Mouse (Mus musculus) MEL (cell line): Measurements from ENCODE around the gene Paqr9. TPM values are rescaled to one million over a fixed set of nuclear protein-coding genes. Genes with fewer than 3 reads are reported as not detected.

Experiments
- DNase-seq: peaks from one replicate; pipeline ENCODE4 v3.0.0; 2011; ENCODE audit warnings: low read depth, low spot score
- H3K27ac ChIP-seq: 2 replicates; pipeline ENCODE4 v1.5.1; 2012; ENCODE audit warnings: low read depth, mild to moderate bottlenecking, control low read depth, low read length, moderate library complexity; ENCODE audit not compliant: control insufficient read depth
- H3K27me3 ChIP-seq, 2 experiments: fragments of 150-350 bp in 1 of 2; sonication (generic) in 1 of 2; 2 replicates each; pipeline ENCODE4 v1.6.1; 2012; ENCODE audit warnings: low read length in 2 of 2, mild to moderate bottlenecking in 2 of 2, improper control_type of control experiment in 1 of 2, moderate library complexity in 1 of 2; ENCODE audit not compliant: insufficient read depth in 2 of 2, control insufficient read depth in 1 of 2
- H3K36me3 ChIP-seq, 2 experiments: 2 replicates each; pipeline ENCODE4 v1.6.1; 2012 to 2014; ENCODE audit warnings: low read length in 2 of 2, improper control_type of control experiment in 1 of 2, inconsistent platforms in 1 of 2, mild to moderate bottlenecking in 1 of 2; ENCODE audit not compliant: insufficient read depth in 2 of 2, control insufficient read depth in 1 of 2
- H3K4me1 ChIP-seq, 2 experiments: fragments of 150-350 bp in 1 of 2; sonication (generic) in 1 of 2; 2 replicates each; pipeline ENCODE4 v1.6.1; 2012; ENCODE audit warnings: low read length in 2 of 2, improper control_type of control experiment in 1 of 2, mild to moderate bottlenecking in 1 of 2; ENCODE audit not compliant: insufficient read depth in 2 of 2, control insufficient read depth in 1 of 2
- H3K4me3 ChIP-seq, 2 experiments: fragments of 150-350 bp in 1 of 2; sonication (generic) in 1 of 2; 2 replicates each; pipeline ENCODE4 v1.5.1; 2012; ENCODE audit warnings: low read depth in 2 of 2, low read length in 2 of 2, mild to moderate bottlenecking in 2 of 2, moderate library complexity in 2 of 2, control low read depth in 1 of 2, improper control_type of control experiment in 1 of 2; ENCODE audit not compliant: control insufficient read depth in 1 of 2, insufficient read depth in 1 of 2
- H3K79me2 ChIP-seq: 2 replicates; pipeline ENCODE4 v1.6.1; 2012; ENCODE audit warnings: mild to moderate bottlenecking, low read length, moderate library complexity; ENCODE audit not compliant: control insufficient read depth, poor library complexity, insufficient read depth
- H3K9ac ChIP-seq: 2 replicates; pipeline ENCODE4 v1.6.1; 2012; ENCODE audit warnings: low read depth, mild to moderate bottlenecking, control low read depth, low read length, moderate library complexity; ENCODE audit not compliant: control insufficient read depth, poor library complexity, severe bottlenecking
- H3K9me3 ChIP-seq: fragments of 150-350 bp; sonication (generic); replicated peaks from 2 replicates; pipeline ENCODE4 v1.6.1; 2012; ENCODE audit warnings: mild to moderate bottlenecking, low read length, improper control_type of control experiment, moderate library complexity; ENCODE audit not compliant: insufficient read depth
- BHLHE40 ChIP-seq: IDR thresholded peaks from 2 replicates; pipeline ENCODE4 v1.6.1; 2012; ENCODE audit warnings: low read depth, mild to moderate bottlenecking, inconsistent platforms, low read length, improper control_type of control experiment, borderline replicate concordance
- CHD1 ChIP-seq: IDR thresholded peaks from 2 replicates; pipeline ENCODE4 v1.6.1; 2012; ENCODE audit warnings: low read depth, mild to moderate bottlenecking, inconsistent platforms, low read length, improper control_type of control experiment
- CTCF ChIP-seq, 3 experiments: IDR thresholded peaks in 2 of 3; conservative IDR thresholded peaks in 1 of 3; 2 replicates each; pipeline ENCODE4 v1.5.1; 2011 to 2012; ENCODE audit warnings: low read length in 3 of 3, low read depth in 2 of 3, mild to moderate bottlenecking in 2 of 3, improper control_type of control experiment in 1 of 3, inconsistent platforms in 1 of 3, mixed read lengths in 1 of 3, moderate library complexity in 1 of 3; ENCODE audit not compliant: control insufficient read depth in 1 of 3, insufficient read depth in 1 of 3, poor library complexity in 1 of 3, severe bottlenecking in 1 of 3
- GABPA ChIP-seq: IDR thresholded peaks from 2 replicates; pipeline ENCODE4 v1.6.1; 2012; ENCODE audit warnings: low read depth, mild to moderate bottlenecking, inconsistent platforms, low read length, improper control_type of control experiment, moderate library complexity
- HCFC1 ChIP-seq: IDR thresholded peaks from 2 replicates; pipeline ENCODE4 v1.6.1; 2012; ENCODE audit warnings: low read depth, mild to moderate bottlenecking, inconsistent platforms, low read length, improper control_type of control experiment, moderate library complexity
- JUND ChIP-seq: IDR thresholded peaks from 2 replicates; pipeline ENCODE4 v1.6.1; 2011; ENCODE audit warnings: low read depth, mild to moderate bottlenecking, improper control_type of control experiment, low read length
- MAZ ChIP-seq: IDR thresholded peaks from 2 replicates; pipeline ENCODE4 v1.6.1; 2012; ENCODE audit warnings: low read depth, mild to moderate bottlenecking, inconsistent platforms, low read length, improper control_type of control experiment
- MYB ChIP-seq: IDR thresholded peaks from 2 replicates; pipeline ENCODE4 v1.6.1; 2011; ENCODE audit warnings: mild to moderate bottlenecking, low read depth, low read length, improper control_type of control experiment
- MYC ChIP-seq: IDR thresholded peaks from 2 replicates; pipeline ENCODE4 v1.6.1; 2011; ENCODE audit warnings: low read depth, mild to moderate bottlenecking, low read length, improper control_type of control experiment, moderate library complexity
- NELFE ChIP-seq: IDR thresholded peaks from 2 replicates; pipeline ENCODE4 v1.6.1; 2011; ENCODE audit warnings: low read depth, low read length, improper control_type of control experiment
- POLR2AphosphoS5 ChIP-seq: IDR thresholded peaks from 2 replicates; pipeline ENCODE4 v1.6.1; 2012; ENCODE audit warnings: low read depth, borderline replicate concordance, mild to moderate bottlenecking, inconsistent platforms, low read length, moderate library complexity, mixed read lengths
- RAD21 ChIP-seq: IDR thresholded peaks from 2 replicates; pipeline ENCODE4 v1.6.1; 2011; ENCODE audit warnings: mild to moderate bottlenecking, low read depth, low read length, improper control_type of control experiment
- RCOR1 ChIP-seq: IDR thresholded peaks from 2 replicates; pipeline ENCODE4 v1.6.1; 2012; ENCODE audit warnings: low read depth, mild to moderate bottlenecking, inconsistent platforms, low read length, improper control_type of control experiment
- SIN3A ChIP-seq: IDR thresholded peaks from 2 replicates; pipeline ENCODE4 v1.6.1; 2012; ENCODE audit warnings: low read length, improper control_type of control experiment, inconsistent platforms
- SMC3 ChIP-seq: IDR thresholded peaks from 2 replicates; pipeline ENCODE4 v1.6.1; 2011; ENCODE audit warnings: low read depth, low read length, improper control_type of control experiment
- TBP ChIP-seq: IDR thresholded peaks from 2 replicates; pipeline ENCODE4 v1.8.0; 2011; ENCODE audit warnings: low read depth, low read length, improper control_type of control experiment
- TCF12 ChIP-seq: IDR thresholded peaks from 2 replicates; pipeline ENCODE4 v1.6.1; 2014; ENCODE audit warnings: low read depth, mild to moderate bottlenecking, inconsistent platforms, low read length, improper control_type of control experiment, moderate library complexity
- UBTF ChIP-seq: IDR thresholded peaks from 2 replicates; pipeline ENCODE4 v1.6.1; 2012; ENCODE audit warnings: low read depth, mild to moderate bottlenecking, inconsistent platforms, low read length, improper control_type of control experiment, moderate library complexity, borderline replicate concordance; ENCODE audit not compliant: insufficient read depth
- ZMIZ1 ChIP-seq: IDR thresholded peaks from 2 replicates; pipeline ENCODE4 v1.6.1; 2012; ENCODE audit warnings: low read depth, mild to moderate bottlenecking, inconsistent platforms, low read length, improper control_type of control experiment, moderate library complexity
- ZNF384 ChIP-seq: IDR thresholded peaks from 2 replicates; pipeline ENCODE4 v1.6.1; 2012; ENCODE audit warnings: low read depth, mild to moderate bottlenecking, inconsistent platforms, low read length, improper control_type of control experiment
- polyA plus RNA-seq, 2 experiments: library from polyadenylated mRNA; stranded (reverse) in 1 of 2; unstranded in 1 of 2; fragments of >175 nt in 1 of 2; fragments of >200 nt in 1 of 2; gene quantifications; 2 replicates each; pipeline versions ENCODE4 v1.2.1 to v1.2.4; 2012; ENCODE audit warnings: low replicate concordance in 2 of 2, low read depth in 1 of 2; ENCODE audit not compliant: insufficient read length in 2 of 2, insufficient read depth in 1 of 2, missing spikeins in 1 of 2
- total RNA-seq: library from RNA; depleted of rRNA; stranded (reverse); fragments of 300-350 nt; gene quantifications from 2 replicates; pipeline ENCODE4 v1.2.3, GENCODE M21; 2012

The Paqr9 gene
- total and polyA plus RNA-seq, 3 experiments: 18.0 to 46.0 (median 24.8) TPM

DNA sequence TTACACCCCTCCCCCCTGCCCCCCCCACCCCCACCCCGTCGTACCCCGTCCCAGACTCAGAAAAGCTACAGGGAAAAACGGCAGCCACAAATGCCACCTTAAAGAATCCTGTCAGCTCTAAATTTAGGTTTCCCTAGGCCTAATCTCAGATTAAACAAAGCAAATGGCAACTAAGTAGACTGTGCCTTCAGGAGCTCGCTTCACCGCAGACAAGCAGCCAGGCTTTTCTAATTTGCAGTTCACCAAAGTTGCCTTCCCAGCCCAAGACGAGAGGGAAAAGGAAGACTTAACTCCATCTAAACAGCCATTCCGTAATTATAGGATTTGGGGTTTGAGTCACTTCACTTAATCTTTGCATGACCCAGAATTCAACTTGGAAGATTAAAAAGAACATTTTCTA is 23.1 kb downstream of the Paqr9 start:
- H3K27ac ChIP-seq: no peak overlapping the region

DNA sequence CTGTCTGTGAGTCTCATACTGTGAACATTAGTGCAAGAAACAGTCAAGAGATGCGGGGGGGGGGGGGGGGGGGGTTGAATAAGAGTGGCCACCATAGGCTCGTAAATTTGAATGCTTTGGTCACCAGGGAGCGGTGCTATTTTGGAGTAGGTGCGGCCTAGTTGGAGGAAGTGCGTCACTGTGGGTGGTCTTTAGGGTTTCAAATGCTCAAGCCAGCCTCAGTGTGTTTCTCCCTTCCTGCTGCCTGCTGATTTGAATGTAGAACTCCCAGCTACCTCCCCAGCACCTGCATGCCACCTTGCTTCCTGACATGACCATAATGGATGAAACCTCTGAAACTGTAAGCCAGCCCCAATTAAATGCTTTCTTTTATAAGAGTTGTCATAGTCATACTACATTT is 26.6 kb downstream of the Paqr9 start:
- Histone ChIP-seq H3K27me3 (peaks cover 0 to under 1% of the 10 kb centered on the region in 2 experiments; a peak in 2 of 4 replicates), H3K4me1 (no peaks in the 10 kb centered on the region), H3K79me2 (no peaks in the 10 kb centered on the region), H3K27ac (no peak overlapping the region), H3K36me3 (no peaks in the 10 kb centered on the region), H3K9me3 (no peaks in the 10 kb centered on the region), H3K4me3 (no peak overlapping the region), H3K9ac (no peak overlapping the region)
- DNase-seq: no peak
- TF ChIP-seq MAZ (no peak), TBP (no peak), RCOR1 (no peak), RAD21 (no peak), SMC3 (no peak), SIN3A (no peak), UBTF (no peak), ZMIZ1 (no peak), ZNF384 (no peak), NELFE (no peak), JUND (no peak), BHLHE40 (no peak), MYC (no peak), POLR2AphosphoS5 (no peak), CTCF (IDR thresholded peaks at IDR 0.05 in 2 of 3, conservative IDR thresholded peaks at IDR 0.05 in 1 of 3; ENCODE audit: control insufficient read depth in 1 of 3, insufficient read depth in 1 of 3, low read depth in 2 of 3, low read length in 3 of 3, poor library complexity in 1 of 3, severe bottlenecking in 1 of 3) (no peak), CHD1 (no peak), MYB (no peak), HCFC1 (no peak), GABPA (no peak)

More for the DNA sequence above, 23.1 kb downstream of the Paqr9 start:
- no peak overlapping the region for H3K4me3 ChIP-seq
- H3K4me1 ChIP-seq: no peaks in the 10 kb centered on the region
- no peaks in the 10 kb centered on the region for H3K36me3 ChIP-seq
- no peak overlapping the region for H3K9ac ChIP-seq
- H3K79me2 ChIP-seq: no peaks in the 10 kb centered on the region
- no peak for TF ChIP-seq ZMIZ1
- TF ChIP-seq TCF12: no peak
- TF ChIP-seq HCFC1: no peak
- peaks cover 0 to 2% of the 10 kb centered on the region in 2 experiments; a peak in 2 of 4 replicates for H3K27me3 ChIP-seq
- no peak for DNase-seq
- no peaks in the 10 kb centered on the region for H3K9me3 ChIP-seq
